Mouse (Mus musculus) MEL (cell line): ENCODE data around the gene Paqr5. TPM values are rescaled to one million over a fixed set of nuclear protein-coding genes. Genes with fewer than 3 reads are reported as not detected.
A peak's percentile ranks its signal among the peaks of the same experiment; 100 is the strongest.

Experiments
- DNase-seq: peaks from one replicate; pipeline ENCODE4 v3.0.0; 2011; ENCODE audit warnings: low read depth, low spot score
- H3K27ac ChIP-seq: 2 replicates; pipeline ENCODE4 v1.5.1; 2012; ENCODE audit warnings: low read depth, mild to moderate bottlenecking, control low read depth, low read length, moderate library complexity; ENCODE audit not compliant: control insufficient read depth
- H3K27me3 ChIP-seq, 2 experiments: fragments of 150-350 bp in 1 of 2; sonication (generic) in 1 of 2; 2 replicates each; pipeline ENCODE4 v1.6.1; 2012; ENCODE audit warnings: low read length in 2 of 2, mild to moderate bottlenecking in 2 of 2, improper control_type of control experiment in 1 of 2, moderate library complexity in 1 of 2; ENCODE audit not compliant: insufficient read depth in 2 of 2, control insufficient read depth in 1 of 2
- H3K36me3 ChIP-seq, 2 experiments: 2 replicates each; pipeline ENCODE4 v1.6.1; 2012 to 2014; ENCODE audit warnings: low read length in 2 of 2, improper control_type of control experiment in 1 of 2, inconsistent platforms in 1 of 2, mild to moderate bottlenecking in 1 of 2; ENCODE audit not compliant: insufficient read depth in 2 of 2, control insufficient read depth in 1 of 2
- H3K4me1 ChIP-seq, 2 experiments: fragments of 150-350 bp in 1 of 2; sonication (generic) in 1 of 2; 2 replicates each; pipeline ENCODE4 v1.6.1; 2012; ENCODE audit warnings: low read length in 2 of 2, improper control_type of control experiment in 1 of 2, mild to moderate bottlenecking in 1 of 2; ENCODE audit not compliant: insufficient read depth in 2 of 2, control insufficient read depth in 1 of 2
- H3K4me3 ChIP-seq, 2 experiments: fragments of 150-350 bp in 1 of 2; sonication (generic) in 1 of 2; 2 replicates each; pipeline ENCODE4 v1.5.1; 2012; ENCODE audit warnings: low read depth in 2 of 2, low read length in 2 of 2, mild to moderate bottlenecking in 2 of 2, moderate library complexity in 2 of 2, control low read depth in 1 of 2, improper control_type of control experiment in 1 of 2; ENCODE audit not compliant: control insufficient read depth in 1 of 2, insufficient read depth in 1 of 2
- H3K79me2 ChIP-seq: 2 replicates; pipeline ENCODE4 v1.6.1; 2012; ENCODE audit warnings: mild to moderate bottlenecking, low read length, moderate library complexity; ENCODE audit not compliant: control insufficient read depth, poor library complexity, insufficient read depth
- H3K9ac ChIP-seq: 2 replicates; pipeline ENCODE4 v1.6.1; 2012; ENCODE audit warnings: low read depth, mild to moderate bottlenecking, control low read depth, low read length, moderate library complexity; ENCODE audit not compliant: control insufficient read depth, poor library complexity, severe bottlenecking
- H3K9me3 ChIP-seq: fragments of 150-350 bp; sonication (generic); replicated peaks from 2 replicates; pipeline ENCODE4 v1.6.1; 2012; ENCODE audit warnings: mild to moderate bottlenecking, low read length, improper control_type of control experiment, moderate library complexity; ENCODE audit not compliant: insufficient read depth
- CTCF ChIP-seq, 3 experiments: IDR thresholded peaks in 2 of 3; conservative IDR thresholded peaks in 1 of 3; 2 replicates each; pipeline ENCODE4 v1.5.1; 2011 to 2012; ENCODE audit warnings: low read length in 3 of 3, low read depth in 2 of 3, mild to moderate bottlenecking in 2 of 3, improper control_type of control experiment in 1 of 3, inconsistent platforms in 1 of 3, mixed read lengths in 1 of 3, moderate library complexity in 1 of 3; ENCODE audit not compliant: control insufficient read depth in 1 of 3, insufficient read depth in 1 of 3, poor library complexity in 1 of 3, severe bottlenecking in 1 of 3
- E2F4 ChIP-seq: IDR thresholded peaks from 2 replicates; pipeline ENCODE4 v1.6.1; 2011; ENCODE audit warnings: low read depth, low read length, improper control_type of control experiment, borderline replicate concordance
- ELF1 ChIP-seq: IDR thresholded peaks from 2 replicates; pipeline ENCODE4 v1.6.1; 2014; ENCODE audit warnings: low read depth, mild to moderate bottlenecking, inconsistent platforms, low read length, improper control_type of control experiment, moderate library complexity
- ETS1 ChIP-seq: IDR thresholded peaks from 2 replicates; pipeline ENCODE4 v1.6.1; 2012; ENCODE audit warnings: low read depth, mild to moderate bottlenecking, inconsistent platforms, low read length, improper control_type of control experiment, moderate library complexity
- GABPA ChIP-seq: IDR thresholded peaks from 2 replicates; pipeline ENCODE4 v1.6.1; 2012; ENCODE audit warnings: low read depth, mild to moderate bottlenecking, inconsistent platforms, low read length, improper control_type of control experiment, moderate library complexity
- GATA1 ChIP-seq: IDR thresholded peaks from 2 replicates; pipeline ENCODE4 v1.6.1; 2011; ENCODE audit warnings: low read depth, low read length, improper control_type of control experiment
- HCFC1 ChIP-seq: IDR thresholded peaks from 2 replicates; pipeline ENCODE4 v1.6.1; 2012; ENCODE audit warnings: low read depth, mild to moderate bottlenecking, inconsistent platforms, low read length, improper control_type of control experiment, moderate library complexity
- JUND ChIP-seq: IDR thresholded peaks from 2 replicates; pipeline ENCODE4 v1.6.1; 2011; ENCODE audit warnings: low read depth, mild to moderate bottlenecking, improper control_type of control experiment, low read length
- KAT2A ChIP-seq: conservative IDR thresholded peaks from 2 replicates; pipeline ENCODE4 v1.6.1; 2012; ENCODE audit warnings: low read depth, low read length, improper control_type of control experiment, inconsistent platforms
- MAFK ChIP-seq: IDR thresholded peaks from 2 replicates; pipeline ENCODE4 v1.6.1; 2011; ENCODE audit warnings: low read depth, mild to moderate bottlenecking, low read length, improper control_type of control experiment, borderline replicate concordance
- MAX ChIP-seq: IDR thresholded peaks from 2 replicates; pipeline ENCODE4 v1.6.1; 2011; ENCODE audit warnings: low read length, improper control_type of control experiment
- MAZ ChIP-seq: IDR thresholded peaks from 2 replicates; pipeline ENCODE4 v1.6.1; 2012; ENCODE audit warnings: low read depth, mild to moderate bottlenecking, inconsistent platforms, low read length, improper control_type of control experiment
- MXI1 ChIP-seq: IDR thresholded peaks from 2 replicates; pipeline ENCODE4 v1.6.1; 2011; ENCODE audit warnings: mild to moderate bottlenecking, low read depth, low read length, improper control_type of control experiment
- MYC ChIP-seq: IDR thresholded peaks from 2 replicates; pipeline ENCODE4 v1.6.1; 2011; ENCODE audit warnings: low read depth, mild to moderate bottlenecking, low read length, improper control_type of control experiment, moderate library complexity
- NELFE ChIP-seq: IDR thresholded peaks from 2 replicates; pipeline ENCODE4 v1.6.1; 2011; ENCODE audit warnings: low read depth, low read length, improper control_type of control experiment
- NRF1 ChIP-seq: IDR thresholded peaks from 2 replicates; pipeline ENCODE4 v1.6.1; 2014; ENCODE audit warnings: low read depth, mild to moderate bottlenecking, inconsistent platforms, low read length, improper control_type of control experiment, moderate library complexity; ENCODE audit not compliant: poor library complexity, insufficient read depth, severe bottlenecking
- POLR2A ChIP-seq, 2 experiments: IDR thresholded peaks; 2 replicates each; pipeline ENCODE4 v1.6.1; 2011 to 2012; ENCODE audit warnings: low read length in 2 of 2, mild to moderate bottlenecking in 2 of 2, control low read depth in 1 of 2, improper control_type of control experiment in 1 of 2, low read depth in 1 of 2, moderate library complexity in 1 of 2; ENCODE audit not compliant: control insufficient read depth in 1 of 2, insufficient read depth in 1 of 2, poor library complexity in 1 of 2
- POLR2AphosphoS2 ChIP-seq: IDR thresholded peaks from 2 replicates; pipeline ENCODE4 v1.6.1; 2011; ENCODE audit warnings: low read length, improper control_type of control experiment
- POLR2AphosphoS5 ChIP-seq: IDR thresholded peaks from 2 replicates; pipeline ENCODE4 v1.6.1; 2012; ENCODE audit warnings: low read depth, borderline replicate concordance, mild to moderate bottlenecking, inconsistent platforms, low read length, moderate library complexity, mixed read lengths
- RAD21 ChIP-seq: IDR thresholded peaks from 2 replicates; pipeline ENCODE4 v1.6.1; 2011; ENCODE audit warnings: mild to moderate bottlenecking, low read depth, low read length, improper control_type of control experiment
- RCOR1 ChIP-seq: IDR thresholded peaks from 2 replicates; pipeline ENCODE4 v1.6.1; 2012; ENCODE audit warnings: low read depth, mild to moderate bottlenecking, inconsistent platforms, low read length, improper control_type of control experiment
- SIN3A ChIP-seq: IDR thresholded peaks from 2 replicates; pipeline ENCODE4 v1.6.1; 2012; ENCODE audit warnings: low read length, improper control_type of control experiment, inconsistent platforms
- TAL1 ChIP-seq: IDR thresholded peaks from 2 replicates; pipeline ENCODE4 v1.6.1; 2012; ENCODE audit warnings: mild to moderate bottlenecking, inconsistent platforms, low read length, moderate library complexity, mixed read lengths
- TBP ChIP-seq: IDR thresholded peaks from 2 replicates; pipeline ENCODE4 v1.8.0; 2011; ENCODE audit warnings: low read depth, low read length, improper control_type of control experiment
- TCF12 ChIP-seq: IDR thresholded peaks from 2 replicates; pipeline ENCODE4 v1.6.1; 2014; ENCODE audit warnings: low read depth, mild to moderate bottlenecking, inconsistent platforms, low read length, improper control_type of control experiment, moderate library complexity
- UBTF ChIP-seq: IDR thresholded peaks from 2 replicates; pipeline ENCODE4 v1.6.1; 2012; ENCODE audit warnings: low read depth, mild to moderate bottlenecking, inconsistent platforms, low read length, improper control_type of control experiment, moderate library complexity, borderline replicate concordance; ENCODE audit not compliant: insufficient read depth
- USF1 ChIP-seq: IDR thresholded peaks from 2 replicates; pipeline ENCODE4 v1.6.1; 2014; ENCODE audit warnings: low read depth, mild to moderate bottlenecking, inconsistent platforms, low read length, improper control_type of control experiment, moderate library complexity
- USF2 ChIP-seq, 2 experiments: IDR thresholded peaks; 2 replicates each; pipeline ENCODE4 v1.6.1; 2011 to 2012; ENCODE audit warnings: improper control_type of control experiment in 2 of 2, low read length in 2 of 2, borderline replicate concordance in 1 of 2, inconsistent platforms in 1 of 2, low read depth in 1 of 2, mild to moderate bottlenecking in 1 of 2; ENCODE audit not compliant: insufficient read depth in 1 of 2
- ZMIZ1 ChIP-seq: IDR thresholded peaks from 2 replicates; pipeline ENCODE4 v1.6.1; 2012; ENCODE audit warnings: low read depth, mild to moderate bottlenecking, inconsistent platforms, low read length, improper control_type of control experiment, moderate library complexity
- polyA plus RNA-seq, 2 experiments: library from polyadenylated mRNA; stranded (reverse) in 1 of 2; unstranded in 1 of 2; fragments of >175 nt in 1 of 2; fragments of >200 nt in 1 of 2; gene quantifications; 2 replicates each; pipeline versions ENCODE4 v1.2.1 to v1.2.4; 2012; ENCODE audit warnings: low replicate concordance in 2 of 2, low read depth in 1 of 2; ENCODE audit not compliant: insufficient read length in 2 of 2, insufficient read depth in 1 of 2, missing spikeins in 1 of 2
- total RNA-seq: library from RNA; depleted of rRNA; stranded (reverse); fragments of 300-350 nt; gene quantifications from 2 replicates; pipeline ENCODE4 v1.2.3, GENCODE M21; 2012

Gene Paqr5
- total and polyA plus RNA-seq, 3 experiments = 0.04 TPM; not detected in 2

GRCm38 (mm10) chr9:61914917-61915300 is 111.7 kb downstream of the Paqr5 start:
- no peaks in the 10 kb centered on the region for H3K27me3 ChIP-seq
- H3K9ac ChIP-seq = peak overlapping the region; percentile 74
- peak overlapping the region; percentile 48 to 53 for H3K4me3 ChIP-seq
- peaks cover 21% of the 10 kb centered on the region for H3K79me2 ChIP-seq
- no peak for DNase-seq
- H3K36me3 ChIP-seq = peaks cover 8 to 52% of the 10 kb centered on the region in 2 experiments
- no peaks in the 10 kb centered on the region for H3K9me3 ChIP-seq
- peak overlapping the region; percentile 97 for H3K27ac ChIP-seq
- peaks cover 22 to 45% of the 10 kb centered on the region in 2 experiments for H3K4me1 ChIP-seq
- TF ChIP-seq JUND = 0 out of 2 replicates have a peak, but pooled peaks have one; percentile 7
- no peak for TF ChIP-seq CTCF (IDR thresholded peaks at IDR 0.05 in 2 of 3, conservative IDR thresholded peaks at IDR 0.05 in 1 of 3; ENCODE audit: control insufficient read depth in 1 of 3, insufficient read depth in 1 of 3, low read depth in 2 of 3, low read length in 3 of 3, poor library complexity in 1 of 3, severe bottlenecking in 1 of 3)

- no peaks in the 10 kb centered on the region for H3K27me3 ChIP-seq
- peaks cover 8 to 46% of the 10 kb centered on the region in 2 experiments for H3K36me3 ChIP-seq
- DNase-seq = peak; percentile 98
- peaks cover 16 to 39% of the 10 kb centered on the region in 2 experiments for H3K4me1 ChIP-seq
- H3K79me2 ChIP-seq = peaks cover 21% of the 10 kb centered on the region
- peak within 1 kb of the TSS; percentile 74 to 97 for H3K4me3 ChIP-seq
- no peaks in the 10 kb centered on the region for H3K9me3 ChIP-seq
- peak within 1 kb of the TSS; percentile 97 for H3K27ac ChIP-seq
- peak within 1 kb of the TSS; percentile 97 for H3K9ac ChIP-seq
- TF ChIP-seq MXI1 = peak; percentile 93
- peak; percentile 74 for TF ChIP-seq KAT2A
- TF ChIP-seq USF1 = peak; percentile 93
- TF ChIP-seq NRF1 = peak; percentile 68
- TF ChIP-seq TAL1 = peak; percentile 28
- peak; percentile 56; the same call in 1 of the 2 replicates for TF ChIP-seq GATA1
- no peak for TF ChIP-seq JUND
- peak; percentile 46 for TF ChIP-seq RCOR1
- TF ChIP-seq USF2 (IDR thresholded peaks at IDR 0.05; ENCODE audit: borderline replicate concordance in 1 of 2, insufficient read depth in 1 of 2, low read depth in 1 of 2, low read length in 2 of 2) = peak in 1 of 2 experiments; percentile 69; a peak in 2 of 4 replicates
- peak; percentile 90 for TF ChIP-seq ELF1
- TF ChIP-seq HCFC1 = peak; percentile 88
- TF ChIP-seq GABPA = no peak
- no peak for TF ChIP-seq RAD21
- no peak for TF ChIP-seq E2F4
- TF ChIP-seq POLR2AphosphoS2 = peak; percentile 94
- no peak for TF ChIP-seq CTCF (IDR thresholded peaks at IDR 0.05 in 2 of 3, conservative IDR thresholded peaks at IDR 0.05 in 1 of 3; ENCODE audit: control insufficient read depth in 1 of 3, insufficient read depth in 1 of 3, low read depth in 2 of 3, low read length in 3 of 3, poor library complexity in 1 of 3, severe bottlenecking in 1 of 3)
- TF ChIP-seq NELFE = peak; percentile 98
- peak; percentile 92 for TF ChIP-seq MAX
- TF ChIP-seq TBP = peak; percentile 97
- no peak for TF ChIP-seq MAFK
- peak; percentile 89 for TF ChIP-seq MYC
- peak; percentile 88 for TF ChIP-seq SIN3A
- TF ChIP-seq ETS1 = peak; percentile 65; the same call in 1 of the 2 replicates
- no peak for TF ChIP-seq MAZ
- TF ChIP-seq POLR2AphosphoS5 = peak; percentile 97
- no peak for TF ChIP-seq UBTF
- peak; percentile 62 for TF ChIP-seq TCF12
- TF ChIP-seq ZMIZ1 = peak; percentile 98
- peak; percentile 94 to 98 for TF ChIP-seq POLR2A (IDR thresholded peaks at IDR 0.05; ENCODE audit: control insufficient read depth in 1 of 2, insufficient read depth in 1 of 2, low read depth in 1 of 2, low read length in 2 of 2, poor library complexity in 1 of 2)
These were observed 112.3 kb downstream of the Paqr5 start, which contains the start of gene Rplp1 for GRCm38 (mm10) chr9:61914203-61914916. Rplp1 (minus strand) TSS chr9:61914542.
